Mouse (Mus musculus): ENCODE data around the gene Fmo4.

GRCm38 (mm10) chr1:162832574-162832953, 18.8 kb upstream of the Fmo4 start:
- no peak for TF ChIP-seq CTCF (IDR thresholded peaks at IDR 0.05; ENCODE audit: borderline replicate concordance, extremely low read depth, insufficient read depth, insufficient read length)
- TF ChIP-seq POLR2A (IDR thresholded peaks at IDR 0.05; ENCODE audit: borderline replicate concordance, extremely low read depth, insufficient read depth, insufficient read length, poor library complexity, severe bottlenecking) = no peak

All from brain, embryonic 14.5 days (tissue).